Mouse (Mus musculus) embryonic fibroblast, embryonic 13.5 days (primary cell): ENCODE results near the gene Dnah9.

Source experiments
- CTCF ChIP-seq: IDR thresholded peaks from 2 replicates; pipeline ENCODE4 v1.5.1; 2011; ENCODE audit warnings: mild to moderate bottlenecking, control low read depth, low read length, moderate library complexity, borderline replicate concordance; ENCODE audit not compliant: insufficient read depth
- POLR2A ChIP-seq: IDR thresholded peaks from 2 replicates; pipeline ENCODE4 v1.6.1; 2011; ENCODE audit warnings: low read depth, mild to moderate bottlenecking, control low read depth, low read length, moderate library complexity

- TF ChIP-seq CTCF: no peak
- TF ChIP-seq POLR2A: no peak
Observed at GRCm38 (mm10) chr11:65801899-65802298, 366.5 kb downstream of the Dnah9 start.
